ENCODE assay signal across 29 mouse cellular contexts in the genomic region with DNA sequence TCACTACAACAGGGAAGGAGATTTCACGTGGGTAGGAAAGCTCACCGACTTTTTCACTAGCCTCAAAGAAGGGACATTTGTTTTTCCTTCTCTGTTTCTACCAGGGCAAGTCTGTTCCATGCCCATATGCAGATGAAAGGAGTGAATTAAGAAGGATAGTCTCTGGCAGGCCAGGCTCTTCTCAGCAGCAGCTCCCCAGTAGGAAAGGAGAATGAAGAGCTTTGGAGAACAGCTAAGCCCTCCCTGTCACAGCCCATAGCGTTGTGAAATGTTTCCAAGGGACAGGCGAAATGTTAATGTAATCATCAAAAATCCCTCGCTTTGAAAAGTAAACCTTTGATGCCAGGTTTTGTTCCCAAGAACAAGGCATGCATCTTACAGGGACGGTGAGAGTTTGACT.
DNase-seq lines count a peak whose midpoint lies in the region; ATAC-seq lines count a peak whose summit lies in the region.
"Had no signal": no experiment of that assay in that cellular context is flagged by ENCODE, and none has a peak within 500 bp of the region (broad histone marks: within the 10 kb centered on the region; RNA-seq: fewer than 3 reads in every experiment).

No protein-coding gene starts in this region.

- no peaks in the 10 kb centered on the region for H3K27me3 ChIP-seq in midbrain, embryonic 10.5 days (ENCODE audit: low read depth, poor library complexity, severe bottlenecking)
- H3K27me3 ChIP-seq in midbrain, embryonic 11.5 days (ENCODE audit: control insufficient read depth, insufficient read depth, low read length) = no peaks in the 10 kb centered on the region
- H3K27me3 ChIP-seq in intestine, embryonic 15.5 days (replicated peaks) = no peaks in the 10 kb centered on the region
- no peaks in the 10 kb centered on the region for H3K27me3 ChIP-seq in midbrain, embryonic 16.5 days (ENCODE audit: control insufficient read depth, insufficient read depth, low read depth, low read length)
- H3K27me3 ChIP-seq: embryonic facial prominence, embryonic 13.5 days; forebrain, embryonic 12.5 days; heart, embryonic 15.5 days; hindbrain, embryonic 12.5 days; neural tube, embryonic 13.5 days had no signal

- 52% methylated on average over 6 of the region's 6 CpGs for WGBS in midbrain, embryonic 10.5 days
- 37% methylated on average over 6 of the region's 6 CpGs for WGBS in midbrain, embryonic 11.5 days
- WGBS in intestine, embryonic 15.5 days = 52% methylated on average over 6 of the region's 6 CpGs
- WGBS in midbrain, embryonic 16.5 days = 28% methylated on average over 6 of the region's 6 CpGs

- ATAC-seq in midbrain, embryonic 11.5 days (ENCODE audit: low FRiP score) = no peak
- peak; percentile 31; the same call in 1 of the 2 replicates for ATAC-seq in intestine, embryonic 15.5 days
- no peak for ATAC-seq in midbrain, embryonic 16.5 days
- ATAC-seq in granulocyte monocyte progenitor cell, adult 5-6 weeks (replicated peaks; ENCODE audit: poor library complexity, severe bottlenecking) = no peak
- ATAC-seq: CD4-positive, CD25-positive, alpha-beta regulatory T cell, adult 4 months had no signal

- no peak overlapping the region for H3K9ac ChIP-seq in midbrain, embryonic 11.5 days (ENCODE audit: low read length)
- H3K9ac ChIP-seq in intestine, embryonic 15.5 days = no peak overlapping the region
- H3K9ac ChIP-seq in midbrain, embryonic 16.5 days (ENCODE audit: low read depth, low read length) = no peak overlapping the region
- H3K9ac ChIP-seq: embryonic facial prominence, embryonic 13.5 days; forebrain, embryonic 12.5 days; heart, embryonic 15.5 days; hindbrain, embryonic 12.5 days; liver, embryonic 14.5 days; neural tube, embryonic 13.5 days had no signal

- H3K9me3 ChIP-seq in midbrain, embryonic 10.5 days (replicated peaks) = no peaks in the 10 kb centered on the region
- no peaks in the 10 kb centered on the region for H3K9me3 ChIP-seq in midbrain, embryonic 11.5 days (ENCODE audit: control insufficient read depth, low read length)
- H3K9me3 ChIP-seq in intestine, embryonic 15.5 days = no peaks in the 10 kb centered on the region
- no peaks in the 10 kb centered on the region for H3K9me3 ChIP-seq in midbrain, embryonic 16.5 days (replicated peaks; ENCODE audit: control insufficient read depth, low read length, poor library complexity, severe bottlenecking)
- H3K9me3 ChIP-seq: embryonic facial prominence, embryonic 13.5 days; forebrain, embryonic 12.5 days; heart, embryonic 10.5 days; heart, embryonic 15.5 days; hindbrain, embryonic 12.5 days; neural tube, embryonic 13.5 days had no signal

- no peaks in the 10 kb centered on the region for H3K36me3 ChIP-seq in midbrain, embryonic 10.5 days
- H3K36me3 ChIP-seq in midbrain, embryonic 11.5 days (ENCODE audit: control insufficient read depth, insufficient read depth, low read length) = no peaks in the 10 kb centered on the region
- no peaks in the 10 kb centered on the region for H3K36me3 ChIP-seq in intestine, embryonic 15.5 days
- H3K36me3 ChIP-seq in midbrain, embryonic 16.5 days (ENCODE audit: control insufficient read depth, insufficient read depth, low read length) = no peaks in the 10 kb centered on the region
- H3K36me3 ChIP-seq: embryonic facial prominence, embryonic 13.5 days; forebrain, embryonic 12.5 days; heart, embryonic 10.5 days; heart, embryonic 15.5 days; hindbrain, embryonic 12.5 days; neural tube, embryonic 13.5 days had no signal

- H3K27ac ChIP-seq in midbrain, embryonic 10.5 days (replicated peaks) = peak overlapping the region; percentile 72
- no peak overlapping the region for H3K27ac ChIP-seq in midbrain, embryonic 11.5 days (ENCODE audit: low read depth, low read length)
- peak overlapping the region; percentile 49 for H3K27ac ChIP-seq in intestine, embryonic 15.5 days
- H3K27ac ChIP-seq in midbrain, embryonic 16.5 days (ENCODE audit: low read length) = peak overlapping the region; percentile 38; the same call in 1 of the 2 replicates
- H3K27ac ChIP-seq: embryonic facial prominence, embryonic 13.5 days; forebrain, embryonic 12.5 days; heart, embryonic 10.5 days; heart, embryonic 15.5 days; hindbrain, embryonic 12.5 days; liver, embryonic 14.5 days; neural tube, embryonic 13.5 days had no signal

- H3K4me1 ChIP-seq in midbrain, embryonic 10.5 days = peaks cover 47% of the 10 kb centered on the region
- H3K4me1 ChIP-seq in midbrain, embryonic 11.5 days (ENCODE audit: control insufficient read depth, insufficient read depth, low read length) = peaks cover 15% of the 10 kb centered on the region
- H3K4me1 ChIP-seq in intestine, embryonic 15.5 days (replicated peaks) = no peaks in the 10 kb centered on the region
- peaks cover 4% of the 10 kb centered on the region for H3K4me1 ChIP-seq in midbrain, embryonic 16.5 days (ENCODE audit: control insufficient read depth, insufficient read depth, low read length)
- H3K4me1 ChIP-seq: heart, embryonic 10.5 days; heart, embryonic 15.5 days had no signal

- H3K4me3 ChIP-seq in midbrain, embryonic 10.5 days = no peak overlapping the region
- H3K4me3 ChIP-seq in midbrain, embryonic 11.5 days (ENCODE audit: low read depth, low read length) = no peak overlapping the region
- H3K4me3 ChIP-seq in intestine, embryonic 15.5 days (replicated peaks) = no peak overlapping the region
- H3K4me3 ChIP-seq in midbrain, embryonic 16.5 days (ENCODE audit: low read depth, low read length) = no peak overlapping the region
- H3K4me3 ChIP-seq: embryonic facial prominence, embryonic 13.5 days; erythroblast, embryonic 14.5 days; forebrain, embryonic 12.5 days; heart, embryonic 10.5 days; heart, embryonic 15.5 days; hindbrain, embryonic 12.5 days; neural tube, embryonic 13.5 days had no signal

- no peak overlapping the region for H3K4me2 ChIP-seq in midbrain, embryonic 11.5 days
- H3K4me2 ChIP-seq in intestine, embryonic 15.5 days (replicated peaks) = no peak overlapping the region
- H3K4me2 ChIP-seq in midbrain, embryonic 16.5 days (ENCODE audit: low read length) = no peak overlapping the region
- H3K4me2 ChIP-seq: embryonic facial prominence, embryonic 13.5 days; forebrain, embryonic 12.5 days; heart, embryonic 15.5 days; hindbrain, embryonic 12.5 days; neural tube, embryonic 13.5 days had no signal

- no peak for DNase-seq in midbrain, embryonic 10.5 days (ENCODE audit: low spot score)
- no peak for DNase-seq in midbrain, embryonic 11.5 days (ENCODE audit: low spot score, missing footprints)
- no peak for DNase-seq in gastrocnemius, postnatal 25 days
- no peak for DNase-seq in layer of hippocampus, adult 18-20 months (ENCODE audit: low spot score in 2 of 2)
- DNase-seq: adrenal gland, postnatal 14 days; cerebellum, adult 18-20 months; cerebellum, postnatal 10 days; gastrocnemius, postnatal 10 days; heart, adult 11 months; kidney, adult 2 months; kidney, postnatal 10 days; layer of hippocampus, adult 9-11 months; liver; lung, adult 2 months; lung, postnatal 14 days; right cerebral cortex, postnatal 4 days; thymus, postnatal 14 days had no signal
